Mouse (Mus musculus): ENCODE results near the gene Nckipsd. TPM values are rescaled to one million over a fixed set of nuclear protein-coding genes. Genes with fewer than 3 reads are reported as not detected.

Gene Nckipsd
- 3.3 and 3.4 TPM in 2 replicates for polyA plus RNA-seq (2012; rRNA removed)

DNA sequence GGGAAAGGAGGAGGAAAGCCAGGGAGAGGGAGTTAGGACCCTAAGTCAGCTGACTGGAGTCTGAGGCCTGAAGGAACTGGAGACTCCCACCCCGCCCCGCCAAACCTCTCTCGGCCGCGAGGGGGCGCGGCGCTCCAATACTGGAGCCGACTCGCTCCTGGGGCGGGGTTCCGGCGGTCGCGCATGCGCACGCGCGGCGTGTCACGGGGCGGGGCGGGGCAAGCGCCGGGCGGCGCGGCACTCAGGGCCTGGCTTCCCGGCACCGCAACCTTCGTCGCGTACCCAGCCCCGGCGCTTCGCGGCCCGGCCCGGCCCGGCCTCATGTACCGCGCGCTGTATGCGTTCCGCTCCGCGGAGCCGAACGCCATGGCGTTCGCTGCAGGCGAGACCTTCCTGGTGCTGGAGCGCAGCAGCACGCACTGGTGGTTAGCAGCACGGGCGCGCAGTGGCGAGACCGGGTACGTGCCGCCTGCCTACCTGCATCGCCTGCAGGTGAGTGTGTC lies at the start of gene Nckipsd:
Nckipsd (plus strand) TSS at position 206 of the 503 bp plus-strand sequence.

DNA sequence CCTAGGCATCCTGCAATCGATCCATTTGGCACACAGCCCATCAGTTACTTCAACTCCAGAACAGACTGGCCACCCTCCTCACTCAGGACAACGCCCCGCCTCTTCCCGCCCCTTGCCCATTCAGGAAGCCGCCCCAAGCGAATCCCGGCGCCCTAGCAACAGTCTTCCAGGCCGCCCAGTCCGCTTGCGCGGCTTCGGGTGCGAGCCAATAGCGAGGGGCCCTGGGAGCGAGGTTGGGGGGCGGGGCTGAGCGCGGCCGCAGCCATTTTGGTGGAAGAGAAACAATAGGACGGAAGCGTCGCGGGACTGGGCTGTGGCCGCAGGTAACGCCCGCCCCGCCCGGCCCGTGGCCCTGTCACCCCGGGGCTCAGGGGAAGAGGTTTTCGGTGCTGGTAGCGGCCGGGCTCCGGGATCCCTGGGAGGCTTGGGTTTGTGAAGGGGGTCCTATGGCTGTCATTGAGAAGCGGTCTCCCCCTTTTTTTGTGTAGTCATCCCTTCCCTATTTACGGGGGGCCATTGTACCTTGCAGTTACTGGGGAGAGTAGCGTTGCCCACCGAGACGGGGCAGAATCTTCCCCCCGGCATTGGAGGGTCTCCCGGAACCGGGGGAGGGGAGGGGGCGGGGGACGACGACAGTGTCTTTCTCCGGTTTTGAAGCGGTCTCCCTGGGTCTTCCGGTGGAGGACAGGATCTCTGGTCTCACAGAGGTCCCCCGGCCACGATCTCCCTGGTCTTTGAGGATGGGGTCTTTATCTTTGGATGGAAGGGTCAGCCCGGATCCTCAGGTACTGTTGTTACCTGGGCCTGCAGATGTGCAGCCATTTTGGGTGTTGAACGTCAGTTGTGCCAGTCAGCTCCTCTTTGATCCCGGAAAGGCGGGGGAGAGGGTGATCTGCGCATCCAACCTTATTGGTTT lies 24.4 kb upstream of the Nckipsd start, which contains the start of gene Ip6k2:
Ip6k2 (plus strand) TSS at position 249 of the 916 bp plus-strand sequence.

DNA sequence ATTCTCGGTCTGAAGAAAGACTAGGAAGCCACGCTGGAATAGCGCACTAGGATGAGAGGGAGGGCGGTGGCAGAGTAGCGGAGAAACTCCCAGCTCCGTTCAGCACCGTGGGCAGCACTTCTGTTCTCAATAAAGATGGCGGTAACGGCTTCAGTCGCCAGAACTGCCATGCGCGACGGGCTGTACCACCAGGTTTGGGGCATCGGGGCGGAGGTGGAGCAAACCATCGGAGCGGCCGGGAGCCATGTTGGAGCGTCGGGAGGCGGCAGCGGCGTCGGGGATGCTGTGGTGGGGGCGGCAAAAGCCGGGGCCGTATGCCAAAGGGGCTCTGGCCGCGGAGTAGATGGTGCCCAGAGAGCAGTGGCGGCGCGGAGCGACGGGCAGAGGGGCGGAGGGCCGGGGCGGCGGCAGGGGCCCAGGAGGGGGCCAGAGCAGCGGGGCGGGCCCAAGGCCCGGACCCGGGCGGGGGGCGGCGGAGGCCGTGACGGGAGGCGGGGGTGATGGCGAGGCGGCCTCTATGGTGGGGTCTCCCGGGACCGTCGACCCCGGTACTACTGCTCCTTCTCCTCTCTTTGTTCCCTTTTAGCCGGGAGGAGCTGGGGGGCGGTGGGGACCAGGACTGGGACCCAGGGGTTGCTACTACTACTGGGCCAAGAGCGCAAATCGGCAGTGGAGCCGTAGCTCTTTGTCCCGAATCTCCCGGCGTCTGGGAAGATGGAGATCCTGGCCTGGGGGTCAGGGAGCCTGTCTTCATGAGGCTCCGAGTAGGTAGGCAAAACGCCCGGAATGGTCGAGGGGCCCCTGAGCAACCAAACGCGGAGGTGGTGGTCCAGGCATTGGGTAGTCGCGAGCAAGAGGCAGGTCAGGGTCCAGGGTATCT lies 17.9 kb downstream of the Nckipsd start, which contains the start of gene Celsr3:
Celsr3 (plus strand) TSS at position 501 of the 880 bp plus-strand sequence.

DNA sequence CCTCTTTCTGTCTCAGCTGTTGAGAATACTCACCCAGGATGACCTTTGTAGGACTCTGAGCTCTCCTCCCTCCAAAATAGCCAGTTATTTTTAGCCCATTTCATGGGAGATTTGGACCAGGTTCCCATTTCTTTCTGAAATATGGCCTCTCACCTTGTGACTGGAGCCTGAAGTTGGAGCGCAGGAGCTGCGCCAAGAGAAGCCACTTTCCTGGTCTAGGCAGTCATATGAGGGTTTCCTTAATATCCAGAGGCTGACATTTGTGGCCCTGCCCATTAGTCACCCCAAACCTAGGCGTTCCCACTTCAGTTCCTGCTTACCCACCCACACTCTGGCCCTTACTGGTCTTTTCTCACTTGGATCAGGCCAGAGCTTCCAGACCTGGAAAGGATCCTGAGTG lies 44.8 kb downstream of the Nckipsd start, which contains the start of gene Slc26a6:
Slc26a6 (plus strand) TSS at position 308 of the 400 bp plus-strand sequence.

Other genes with a start within 250 kb of the Nckipsd start
- 65.6 and 75.3 TPM in 2 replicates for gene Impdh2, start 248.1 kb upstream of the Nckipsd start, polyA plus RNA-seq (2012; rRNA removed)
- 9.6 and 9.7 TPM in 2 replicates for gene Ndufaf3, start 240.9 kb upstream of the Nckipsd start, polyA plus RNA-seq (2012; rRNA removed)
- gene Dalrd3, start 238.5 kb upstream of the Nckipsd start, polyA plus RNA-seq (2012; rRNA removed), result 39.3 and 41.8 TPM in 2 replicates
- 6.5 and 7.2 TPM in 2 replicates for gene Wdr6, start 229.6 kb upstream of the Nckipsd start, polyA plus RNA-seq (2012; rRNA removed)
- 0.40 and 0.41 TPM in 2 replicates for gene P4htm, start 210.7 kb upstream of the Nckipsd start, polyA plus RNA-seq (2012; rRNA removed)
- gene Arih2, start 159.0 kb upstream of the Nckipsd start, polyA plus RNA-seq (2012; rRNA removed), result 17.4 and 18.2 TPM in 2 replicates
- gene Slc25a20, start 146.3 kb upstream of the Nckipsd start, polyA plus RNA-seq (2012; rRNA removed), result 25.2 and 27.9 TPM in 2 replicates
- 8.4 and 9.1 TPM in 2 replicates for gene Prkar2a, start 119.1 kb upstream of the Nckipsd start, polyA plus RNA-seq (2012; rRNA removed)
- gene Ip6k2, start 24.6 kb upstream of the Nckipsd start, polyA plus RNA-seq (2012; rRNA removed), result 51.0 and 53.0 TPM in 2 replicates
- 0.41 and 0.63 TPM in 2 replicates for gene Celsr3, start 18.0 kb downstream of the Nckipsd start, polyA plus RNA-seq (2012; rRNA removed)
- gene Slc26a6, start 44.9 kb downstream of the Nckipsd start, polyA plus RNA-seq (2012; rRNA removed), result 2.7 and 2.8 TPM in 2 replicates
- 0.04 TPM in 1 of 2 replicates, not detected in the other for gene Tmem89, start 106.3 kb downstream of the Nckipsd start, polyA plus RNA-seq (2012; rRNA removed)
- 224 and 244 TPM in 2 replicates for gene Uqcrc1, start 128.3 kb downstream of the Nckipsd start, polyA plus RNA-seq (2012; rRNA removed)
- 0.51 and 0.59 TPM in 2 replicates for gene Col7a1, start 145.2 kb downstream of the Nckipsd start, polyA plus RNA-seq (2012; rRNA removed)
- 0.04 TPM in 1 of 2 replicates, not detected in the other for gene Ucn2, start 177.6 kb downstream of the Nckipsd start, polyA plus RNA-seq (2012; rRNA removed)
- 4.6 and 6.5 TPM in 2 replicates for gene Pfkfb4, start 183.4 kb downstream of the Nckipsd start, polyA plus RNA-seq (2012; rRNA removed)
- 30.0 and 37.0 TPM in 2 replicates for gene Shisa5, start 230.2 kb downstream of the Nckipsd start, polyA plus RNA-seq (2012; rRNA removed)

All from liver, embryonic 18 days (tissue).